Mouse (Mus musculus) adrenal gland, adult 8-10 months (tissue): Measurements from ENCODE around the gene L3hypdh. TPM values are rescaled to one million over a fixed set of nuclear protein-coding genes. Genes with fewer than 3 reads are reported as not detected.
"Not testable (repeated sequence)": the region's sequence is repeated elsewhere in the genome, so short reads cannot be mapped to it uniquely, and the experiment has no call there.

Experiments
- DNase-seq: peaks from one replicate; pipeline ENCODE4 v3.0.0; 2022
- microRNA-seq, 2 experiments: library from miRNA; unstranded; fragments of <30 nt; microRNA quantifications; one replicate each; pipeline ENCODE4 v1.2.0; 2022
- total RNA-seq, 4 experiments: library from RNA; stranded (reverse); gene quantifications; 2 replicates each; pipeline ENCODE4 v1.2.4; 2022

The L3hypdh gene
- total RNA-seq, 4 experiments from 2014 or later, result 15.1 to 16.6 (median 16.1) TPM

DNA sequence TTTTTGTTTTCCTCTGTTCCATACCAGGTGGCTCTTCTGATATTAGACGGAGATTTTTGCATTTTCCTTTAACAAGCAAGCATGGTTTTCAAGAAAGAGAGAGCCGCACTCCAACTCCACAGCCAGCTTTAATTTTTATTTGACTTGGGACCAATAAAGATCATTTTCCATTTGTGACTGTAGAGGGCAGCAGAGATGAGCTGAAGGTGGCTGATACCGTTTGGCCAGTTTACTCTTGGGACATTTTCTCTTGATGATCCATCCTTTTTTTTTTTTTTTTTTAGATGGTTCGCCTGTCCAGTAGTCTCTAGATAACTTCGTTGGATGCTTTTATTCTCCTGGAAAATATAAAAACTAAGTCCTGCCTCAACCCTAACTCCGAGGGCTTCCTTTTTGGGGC, 31.9 kb downstream of the L3hypdh start:
- no peak for DNase-seq

DNA sequence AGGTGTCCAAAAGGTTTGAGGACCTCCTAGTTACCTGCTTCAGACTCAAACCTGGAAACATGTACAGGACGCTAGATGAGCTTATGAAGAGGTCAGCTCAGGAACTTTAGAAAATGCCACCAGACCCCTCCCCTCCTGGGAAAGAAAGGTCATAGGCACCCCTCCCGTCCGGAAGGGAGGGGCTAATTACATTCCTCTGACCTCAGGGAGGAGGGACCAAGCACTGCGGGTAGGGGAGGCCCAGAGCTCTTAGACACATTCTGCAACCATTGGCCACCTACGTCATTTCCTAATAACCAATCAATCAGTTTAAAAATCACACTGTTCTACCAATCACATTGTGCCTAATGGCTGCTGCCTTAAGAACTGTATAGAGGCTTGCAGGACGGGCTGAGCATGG, 32.7 kb downstream of the L3hypdh start:
- no peak for DNase-seq

DNA sequence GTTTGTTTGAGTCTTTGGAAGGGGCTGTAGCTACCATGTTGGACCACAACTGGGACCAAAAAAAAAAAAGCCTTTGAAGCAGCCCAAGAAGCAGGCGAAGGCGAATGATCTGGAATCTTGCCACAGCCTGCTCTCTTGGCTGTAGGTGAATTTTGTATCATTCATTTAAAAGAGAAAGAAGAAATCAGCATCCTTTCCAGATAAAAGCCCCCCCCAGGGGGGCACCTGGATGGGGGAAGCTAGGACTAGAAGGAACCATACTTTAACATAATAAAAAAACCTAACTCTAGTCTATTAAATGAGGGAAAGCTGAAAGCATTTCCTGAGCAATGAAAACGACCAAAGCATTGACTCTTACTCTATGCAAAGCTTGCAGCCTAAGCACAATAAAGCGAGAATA, 34.4 kb downstream of the L3hypdh start:
- no peak for DNase-seq

DNA sequence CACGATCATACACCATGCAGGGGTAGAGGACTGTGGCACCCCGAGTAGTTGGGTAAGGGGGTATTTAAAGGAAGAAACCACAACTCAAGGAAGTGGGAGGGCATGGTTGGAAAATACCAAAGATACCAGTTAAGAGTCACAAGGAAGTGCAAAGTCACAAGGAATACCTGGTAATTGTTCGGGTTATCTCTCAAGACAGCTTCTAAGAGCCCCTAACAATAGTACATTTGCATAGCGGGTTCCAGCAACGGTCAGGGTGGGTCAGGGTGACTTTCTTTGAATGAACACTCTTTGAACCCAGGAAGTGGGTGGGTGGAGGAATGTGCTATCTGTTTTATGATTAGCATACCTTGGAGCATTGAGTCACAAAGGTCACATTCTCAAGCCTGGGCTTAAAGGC, 35.1 kb downstream of the L3hypdh start:
- DNase-seq, result not testable (repeated sequence)

- no peak for DNase-seq
These were observed 37.7 kb downstream of the L3hypdh start for GRCm38 (mm10) chr12:72047513-72047912.

GRCm38 (mm10) chr12:72041238-72041637, 44.0 kb downstream of the L3hypdh start:
- DNase-seq, result no peak

DNA sequence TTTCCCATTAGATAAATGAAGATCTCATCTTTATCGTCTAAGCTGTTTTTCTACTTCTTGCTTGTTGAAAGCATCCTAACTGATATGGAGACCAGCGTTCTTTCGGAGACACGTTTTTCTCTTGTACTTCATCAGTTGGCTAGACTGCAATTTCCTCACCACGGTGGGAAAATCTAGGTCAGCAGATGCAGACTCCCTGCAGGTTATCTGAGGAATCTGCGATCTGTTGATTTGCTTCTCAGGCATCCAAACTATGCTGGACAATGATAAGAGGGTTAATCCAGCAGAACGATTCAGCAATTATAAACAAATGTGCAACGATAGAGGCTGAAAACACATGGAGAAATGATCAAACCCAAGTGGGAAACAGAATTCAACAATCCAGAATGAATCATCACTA, 45.7 kb downstream of the L3hypdh start:
- no peak for DNase-seq

GRCm38 (mm10) chr12:72038866-72039265, 46.4 kb downstream of the L3hypdh start:
- DNase-seq, result no peak

DNA sequence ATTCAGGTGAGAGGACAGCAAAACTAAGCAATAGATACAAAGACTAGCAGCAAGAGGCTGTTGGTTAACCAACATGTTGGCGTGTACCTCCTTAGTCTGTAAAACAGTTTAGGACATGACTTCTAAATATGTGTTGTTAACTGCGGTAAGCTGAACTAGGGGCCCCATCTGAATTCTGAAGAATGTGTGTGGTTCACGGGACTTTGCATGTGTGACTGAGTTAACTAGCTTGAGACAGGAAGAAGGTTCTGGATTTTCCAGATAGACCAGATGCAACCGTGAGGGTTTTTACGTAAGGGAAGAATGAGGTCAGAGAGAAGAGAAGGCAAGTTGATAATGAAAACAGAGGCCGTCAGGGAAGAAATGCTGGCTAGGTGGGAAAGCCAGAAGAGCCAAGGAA, 48.2 kb downstream of the L3hypdh start:
- no peak for DNase-seq

DNA sequence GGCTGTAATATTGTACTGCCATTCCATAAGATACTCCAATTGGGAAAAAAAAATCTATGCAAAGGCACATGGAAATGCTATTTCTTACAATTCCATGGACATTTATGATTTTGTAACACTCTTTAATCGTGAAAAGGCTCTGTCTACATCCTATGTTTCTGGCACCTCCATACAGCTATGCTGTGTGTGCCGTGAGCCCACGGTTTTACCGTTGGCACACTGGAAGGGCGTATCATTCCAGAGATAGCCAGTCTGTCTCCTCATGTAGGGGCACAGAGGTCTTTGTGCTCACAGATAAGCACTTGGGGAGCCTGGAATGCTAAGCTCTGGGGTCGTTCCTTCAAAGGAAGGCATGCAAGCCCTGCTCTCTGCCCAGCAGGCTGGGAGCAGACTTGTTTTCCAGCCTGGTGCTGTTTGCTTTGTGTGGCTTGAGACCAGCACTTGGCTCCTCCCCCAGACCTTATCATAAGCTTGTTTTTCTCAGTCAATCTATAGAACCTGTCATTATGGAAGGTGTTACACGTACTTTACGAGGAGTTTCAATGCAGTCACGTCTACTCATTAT, 49.1 kb downstream of the L3hypdh start:
- DNase-seq, result no peak

DNA sequence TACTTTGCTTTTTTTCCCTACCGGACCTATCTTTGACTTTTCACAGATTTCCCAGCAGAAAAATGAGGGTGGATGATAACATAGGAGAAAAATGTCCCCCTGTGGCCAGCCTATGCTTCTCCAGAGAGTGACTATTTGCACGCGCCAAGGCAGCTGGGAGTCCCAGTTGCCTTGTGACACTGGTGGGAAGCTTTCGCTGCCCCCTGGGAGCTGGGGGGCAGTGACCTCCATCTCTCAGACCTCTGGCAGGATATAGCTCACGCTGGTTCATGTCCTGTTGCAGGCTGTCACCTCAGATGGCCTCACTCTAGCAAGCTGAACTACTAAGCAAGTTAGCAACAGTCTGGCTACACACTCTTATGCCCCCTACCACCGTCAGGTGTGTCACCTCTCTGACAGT, 53.4 kb downstream of the L3hypdh start:
- DNase-seq, result no peak

DNA sequence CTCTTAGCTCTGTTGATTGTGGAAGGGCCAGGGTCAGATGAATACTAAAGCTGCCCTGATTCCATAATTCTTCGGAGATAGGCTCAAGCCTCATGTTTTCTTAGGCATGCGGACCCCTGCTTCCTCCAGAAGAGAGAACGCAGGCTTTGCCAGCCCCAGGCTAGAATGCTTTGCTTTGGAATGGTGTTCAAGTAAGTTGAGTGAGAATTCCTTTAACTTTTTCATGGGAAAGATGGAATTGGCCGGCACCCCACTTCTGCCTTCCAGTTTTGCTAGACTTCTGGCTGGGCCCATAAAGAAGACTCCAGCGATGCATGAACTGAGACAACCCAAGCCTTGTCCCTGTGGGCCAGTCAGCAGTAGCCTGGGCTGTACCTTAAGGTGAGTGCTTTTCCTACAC, 54.1 kb downstream of the L3hypdh start:
- DNase-seq, result no peak

DNA sequence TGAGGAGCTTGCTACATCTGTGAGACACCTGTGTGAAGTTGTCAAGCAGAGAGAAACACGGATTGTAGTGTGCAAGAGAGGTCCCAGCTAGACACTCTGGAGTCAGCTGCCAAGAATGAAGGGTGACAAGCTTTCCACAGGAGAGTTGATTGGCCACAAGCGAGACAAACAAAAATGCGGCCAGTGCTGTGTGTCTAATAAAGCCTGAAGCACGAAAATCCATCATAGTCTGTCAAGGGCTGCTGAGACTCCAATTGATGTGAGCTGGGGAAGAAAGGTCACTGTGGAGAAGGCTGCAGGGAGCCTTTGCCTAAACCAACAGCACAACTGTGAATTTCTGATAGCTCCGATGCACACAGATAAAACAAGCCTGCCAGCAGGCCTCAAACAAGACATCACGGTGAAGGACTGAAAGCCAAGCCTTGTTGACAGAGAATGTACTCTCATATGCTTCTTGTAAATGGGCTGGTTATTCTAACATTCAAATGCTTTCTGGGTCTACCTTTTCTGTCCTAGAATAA, 59.9 kb downstream of the L3hypdh start:
- DNase-seq, result no peak

- DNase-seq, result no peak
These were observed 61.7 kb downstream of the L3hypdh start for GRCm38 (mm10) chr12:72023572-72023971.

Small RNAs within 50 kb of the gene (microRNA-seq; reads per million reads assigned to microRNA genes)
- 0 reads per million in 2 experiments for gene Gm24466

Other genes with a start within 250 kb of the L3hypdh start
- gene Gpr135, start 14.3 kb downstream of the L3hypdh start, total RNA-seq, result 1 to 10 TPM; 2.2 to 2.9 (median 2.6) TPM
- 10 to 100 TPM; 54.7 to 62.8 (median 59.2) TPM for gene Jkamp, start 150 bp upstream of the L3hypdh start, total RNA-seq
- not detected for gene Ccdc175, start 99.6 kb upstream of the L3hypdh start, total RNA-seq